Mouse (Mus musculus): ENCODE measurements around the gene Igfbp3.

The Igfbp3 gene

GRCm38 (mm10) chr11:7161502-7162174, 52.1 kb downstream of the Igfbp3 start:
- no peak for DNase-seq (ENCODE audit: low spot score)

DNA sequence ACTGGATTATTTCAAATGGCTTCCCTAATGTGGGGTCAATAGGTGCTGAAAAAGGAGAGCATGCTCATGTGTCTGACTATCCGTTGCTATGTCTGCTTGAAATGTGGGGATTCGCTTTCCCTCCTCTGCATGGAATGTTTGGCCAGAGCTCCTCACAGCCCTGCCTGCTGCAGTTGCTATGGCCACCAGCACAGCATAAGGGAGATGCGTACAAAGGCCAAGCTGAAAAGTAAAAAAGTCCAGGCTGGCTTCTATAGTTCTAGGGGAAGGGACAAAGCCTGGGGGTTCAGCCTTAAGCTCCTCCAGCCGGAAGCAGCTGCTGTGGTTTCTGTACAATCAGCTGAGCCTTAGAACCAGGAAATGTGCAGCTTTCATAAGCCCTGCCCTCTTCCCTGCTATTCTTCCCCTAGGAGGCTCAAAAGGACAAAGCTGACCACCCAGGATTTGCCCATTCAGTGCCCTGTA, 53.1 kb downstream of the Igfbp3 start:
- DNase-seq (ENCODE audit: low spot score) = no peak

GRCm38 (mm10) chr11:7160146-7160545, 53.6 kb downstream of the Igfbp3 start:
- no peak for DNase-seq (ENCODE audit: low spot score)

- DNase-seq (ENCODE audit: low spot score) = no peak
These were observed 55.5 kb downstream of the Igfbp3 start for GRCm38 (mm10) chr11:7158196-7158595.

- DNase-seq (ENCODE audit: low spot score) = no peak
These were observed 57.3 kb downstream of the Igfbp3 start for GRCm38 (mm10) chr11:7156427-7156826.
